Mouse (Mus musculus): ENCODE results near the gene Kcnh4. TPM values are rescaled to one million over a fixed set of nuclear protein-coding genes. Genes with fewer than 3 reads are reported as not detected.

Gene Kcnh4
- total RNA-seq, 2 experiments from 2014 or later, result not detected

- peak; percentile 56 for ATAC-seq (replicated peaks; ENCODE audit: low FRiP score, poor library complexity, severe bottlenecking)
Observed at GRCm38 (mm10) chr11:100737105-100737733, 22.5 kb downstream of the Kcnh4 start.

- ATAC-seq (replicated peaks; ENCODE audit: low FRiP score, poor library complexity, severe bottlenecking), result no peak
Observed at GRCm38 (mm10) chr11:100736746-100737080, 23.0 kb downstream of the Kcnh4 start.

- ATAC-seq (replicated peaks; ENCODE audit: low FRiP score, poor library complexity, severe bottlenecking), result peak; percentile 28
Observed at GRCm38 (mm10) chr11:100735954-100736745, 23.6 kb downstream of the Kcnh4 start.

- ATAC-seq (replicated peaks; ENCODE audit: low FRiP score, poor library complexity, severe bottlenecking), result no peak
Observed at GRCm38 (mm10) chr11:100735134-100735865, 24.4 kb downstream of the Kcnh4 start.

GRCm38 (mm10) chr11:100730477-100731205 lies 29.1 kb downstream of the Kcnh4 start:
- no peak for ATAC-seq (replicated peaks; ENCODE audit: low FRiP score, poor library complexity, severe bottlenecking)

GRCm38 (mm10) chr11:100729976-100730375 lies 29.8 kb downstream of the Kcnh4 start:
- ATAC-seq (replicated peaks; ENCODE audit: low FRiP score, poor library complexity, severe bottlenecking), result no peak

- ATAC-seq (replicated peaks; ENCODE audit: low FRiP score, poor library complexity, severe bottlenecking), result no peak
Observed at GRCm38 (mm10) chr11:100728601-100729000, 31.1 kb downstream of the Kcnh4 start.

- no peak for ATAC-seq (replicated peaks; ENCODE audit: low FRiP score, poor library complexity, severe bottlenecking)
Observed at GRCm38 (mm10) chr11:100727201-100727600, 32.5 kb downstream of the Kcnh4 start.

GRCm38 (mm10) chr11:100724919-100725512 lies 34.7 kb downstream of the Kcnh4 start:
- ATAC-seq (replicated peaks; ENCODE audit: low FRiP score, poor library complexity, severe bottlenecking), result 0 out of 2 replicates have a peak, but pooled peaks have one; percentile 16

GRCm38 (mm10) chr11:100722493-100723028 lies 37.2 kb downstream of the Kcnh4 start:
- 0 out of 2 replicates have a peak, but pooled peaks have one; percentile 1 for ATAC-seq (replicated peaks; ENCODE audit: low FRiP score, poor library complexity, severe bottlenecking)

GRCm38 (mm10) chr11:100721776-100722492 lies 37.8 kb downstream of the Kcnh4 start:
- ATAC-seq (replicated peaks; ENCODE audit: low FRiP score, poor library complexity, severe bottlenecking), result peak; percentile 44

GRCm38 (mm10) chr11:100721254-100721653 lies 38.5 kb downstream of the Kcnh4 start:
- no peak for ATAC-seq (replicated peaks; ENCODE audit: low FRiP score, poor library complexity, severe bottlenecking)

- ATAC-seq (replicated peaks; ENCODE audit: low FRiP score, poor library complexity, severe bottlenecking), result no peak
Observed at GRCm38 (mm10) chr11:100720345-100720744, 39.4 kb downstream of the Kcnh4 start.

- ATAC-seq (replicated peaks; ENCODE audit: low FRiP score, poor library complexity, severe bottlenecking), result no peak
Observed at GRCm38 (mm10) chr11:100719893-100720292, 39.8 kb downstream of the Kcnh4 start.

GRCm38 (mm10) chr11:100719312-100719711 lies 40.4 kb downstream of the Kcnh4 start:
- ATAC-seq (replicated peaks; ENCODE audit: low FRiP score, poor library complexity, severe bottlenecking), result no peak

GRCm38 (mm10) chr11:100718866-100719265 lies 40.9 kb downstream of the Kcnh4 start:
- no peak for ATAC-seq (replicated peaks; ENCODE audit: low FRiP score, poor library complexity, severe bottlenecking)

- no peak for ATAC-seq (replicated peaks; ENCODE audit: low FRiP score, poor library complexity, severe bottlenecking)
Observed at GRCm38 (mm10) chr11:100718462-100718861, 41.3 kb downstream of the Kcnh4 start.

GRCm38 (mm10) chr11:100716649-100717048 lies 43.1 kb downstream of the Kcnh4 start:
- no peak for ATAC-seq (replicated peaks; ENCODE audit: low FRiP score, poor library complexity, severe bottlenecking)

GRCm38 (mm10) chr11:100714948-100715347 lies 44.8 kb downstream of the Kcnh4 start:
- ATAC-seq (replicated peaks; ENCODE audit: low FRiP score, poor library complexity, severe bottlenecking), result no peak

Data from erythroblast, adult 5-6 weeks (primary cell).